Mouse (Mus musculus) ovary, adult 2 months (tissue): ENCODE results near the gene Fam208a. TPM values are rescaled to one million over a fixed set of nuclear protein-coding genes. Genes with fewer than 3 reads are reported as not detected.

Experiments
- polyA plus RNA-seq: library from polyadenylated mRNA; depleted of rRNA; stranded (reverse); fragments of >200 nt; gene quantifications from 2 replicates; pipeline ENCODE4 v1.2.3, GENCODE M21; 2012; rRNA removed

The Fam208a gene
- 3.0 and 3.8 TPM in 2 replicates for polyA plus RNA-seq

GRCm38 (mm10) chr14:27428573-27428972 lies at the start of gene Fam208a:
Gene Fam208a (plus strand): TSS chr14:27428834.

GRCm38 (mm10) chr14:27507894-27508643 lies 79.4 kb downstream of the Fam208a start, which contains the start of gene Ccdc66:
Gene Ccdc66 (minus strand): TSS chr14:27508460.

Other genes with a start within 250 kb of the Fam208a start
- gene Ccdc66, start 79.6 kb downstream of the Fam208a start, polyA plus RNA-seq, result 1.0 TPM in 2 replicates
- gene Erc2, start 193.6 kb downstream of the Fam208a start, polyA plus RNA-seq, result 0.44 and 0.50 TPM in 2 replicates